Mouse (Mus musculus) right cerebral cortex, postnatal 14 days (tissue): Measurements from ENCODE around the gene Grip1.

Source experiments
- DNase-seq: peaks from one replicate; pipeline ENCODE4 v3.0.0; 2022

Gene Grip1

GRCm38 (mm10) chr10:119453431-119454105 lies at the start of gene Grip1:
Gene Grip1 (plus strand): TSS chr10:119453830.
- DNase-seq = peak; percentile 44

- no peak for DNase-seq
Measured at GRCm38 (mm10) chr10:119405103-119405502, 48.5 kb upstream of the Grip1 start.

- DNase-seq = no peak
Measured at GRCm38 (mm10) chr10:119405612-119406011, 48.0 kb upstream of the Grip1 start.

- peak; percentile 9 for DNase-seq
Measured at GRCm38 (mm10) chr10:119408327-119408726, 45.3 kb upstream of the Grip1 start.

GRCm38 (mm10) chr10:119413238-119413637 lies 40.4 kb upstream of the Grip1 start:
- no peak for DNase-seq

- no peak for DNase-seq
Measured at GRCm38 (mm10) chr10:119415106-119415505, 38.5 kb upstream of the Grip1 start.

GRCm38 (mm10) chr10:119421418-119421817 lies 32.2 kb upstream of the Grip1 start:
- DNase-seq = no peak

GRCm38 (mm10) chr10:119423821-119424534 lies 29.7 kb upstream of the Grip1 start:
- no peak for DNase-seq

GRCm38 (mm10) chr10:119427653-119428052 lies 26.0 kb upstream of the Grip1 start:
- no peak for DNase-seq

- no peak for DNase-seq
Measured at GRCm38 (mm10) chr10:119428106-119428505, 25.5 kb upstream of the Grip1 start.

- no peak for DNase-seq
Measured at GRCm38 (mm10) chr10:119430240-119430639, 23.4 kb upstream of the Grip1 start.

GRCm38 (mm10) chr10:119431801-119432200 lies 21.8 kb upstream of the Grip1 start:
- no peak for DNase-seq

- DNase-seq = no peak
Measured at GRCm38 (mm10) chr10:119435818-119436217, 17.8 kb upstream of the Grip1 start.

GRCm38 (mm10) chr10:119437319-119437718 lies 16.3 kb upstream of the Grip1 start:
- DNase-seq = no peak

- no peak for DNase-seq
Measured at GRCm38 (mm10) chr10:119441743-119442142, 11.9 kb upstream of the Grip1 start.

GRCm38 (mm10) chr10:119447392-119447914 lies 6.2 kb upstream of the Grip1 start:
- DNase-seq = no peak

GRCm38 (mm10) chr10:119447930-119448329 lies 5.7 kb upstream of the Grip1 start:
- no peak for DNase-seq

GRCm38 (mm10) chr10:119452698-119453097 lies 932 bp upstream of the Grip1 start:
- DNase-seq = no peak

- peak; percentile 33 for DNase-seq
Measured at GRCm38 (mm10) chr10:119454106-119454667, 557 bp downstream of the Grip1 start.

- DNase-seq = no peak
Measured at GRCm38 (mm10) chr10:119454668-119455542, 1.3 kb downstream of the Grip1 start.

GRCm38 (mm10) chr10:119455543-119455940 lies 1.9 kb downstream of the Grip1 start:
- no peak for DNase-seq

- no peak for DNase-seq
Measured at GRCm38 (mm10) chr10:119457121-119457520, 3.5 kb downstream of the Grip1 start.

GRCm38 (mm10) chr10:119458991-119459390 lies 5.4 kb downstream of the Grip1 start:
- DNase-seq = no peak
